Mouse (Mus musculus) ES-E14 (cell line): ENCODE measurements around the gene Palm.

Experiments
- CHD2 ChIP-seq: IDR thresholded peaks from 2 replicates; pipeline ENCODE4 v1.6.1; 2014; ENCODE audit warnings: mild to moderate bottlenecking, low read depth, low read length, inconsistent platforms
- HCFC1 ChIP-seq: IDR thresholded peaks from 2 replicates; pipeline ENCODE4 v1.6.1; 2012; ENCODE audit warnings: low read length, inconsistent platforms, borderline replicate concordance; ENCODE audit not compliant: insufficient read depth
- MAFK ChIP-seq: IDR thresholded peaks from 2 replicates; pipeline ENCODE4 v1.6.1; 2014; ENCODE audit warnings: mild to moderate bottlenecking, low read depth, low read length, inconsistent platforms; ENCODE audit not compliant: insufficient read depth

GRCm38 (mm10) chr10:79820782-79821181 is 27.4 kb downstream of the Palm start, which contains the start of gene Misp:
- TF ChIP-seq HCFC1: no peak
- no peak for TF ChIP-seq CHD2
- TF ChIP-seq MAFK: no peak
